Mouse (Mus musculus) testis, adult 10 weeks (tissue): ENCODE measurements around the gene Zfp329. TPM values are rescaled to one million over a fixed set of nuclear protein-coding genes. Genes with fewer than 3 reads are reported as not detected.

Experiments used
- polyA plus RNA-seq: library from polyadenylated mRNA; stranded (reverse); fragments of 350-450 nt; fragmentation: Illumina TruSeq; extraction: RNeasy Lipid Tissue Mini Kit (QIAGEN cat#74804); gene quantifications from one replicate; pipeline ENCODE4 v1.2.3, GENCODE M21; 2014; ENCODE audit warnings: low read depth, low replicate concordance

Zfp329 gene
- polyA plus RNA-seq = 34.9 TPM

GRCm38 (mm10) chr7:12818521-12819295 is at the start of gene Zfp329:
Gene Zfp329, minus strand, starts transcription at chr7:12818858.

GRCm38 (mm10) chr7:12834162-12835120 is 15.8 kb upstream of the Zfp329 start, which contains the start of gene Zfp110:
Gene Zfp110, plus strand, starts transcription at chr7:12834761.

GRCm38 (mm10) chr7:12802866-12803726 is 15.6 kb downstream of the Zfp329 start, which contains the start of gene Zscan18:
Gene Zscan18, minus strand, starts transcription at chr7:12803635.

Other genes starting within 250 kb of the Zfp329 start
- 0.04 TPM for gene Vmn2r53, start 210.1 kb downstream of the Zfp329 start, polyA plus RNA-seq
- gene Vmn2r54, start 178.5 kb downstream of the Zfp329 start, polyA plus RNA-seq = not detected
- gene Vmn2r55, start 133.9 kb downstream of the Zfp329 start, polyA plus RNA-seq = not detected
- gene Vmn2r56, start 83.9 kb downstream of the Zfp329 start, polyA plus RNA-seq = not detected
- 12.1 TPM for gene Zscan18, start 15.2 kb downstream of the Zfp329 start, polyA plus RNA-seq
- gene Zfp110, start 15.9 kb upstream of the Zfp329 start, polyA plus RNA-seq = 179 TPM
- gene Zfp128, start 62.3 kb upstream of the Zfp329 start, polyA plus RNA-seq = 16.0 TPM
- 13.5 TPM for gene Zscan22, start 79.0 kb upstream of the Zfp329 start, polyA plus RNA-seq
- gene Rps5, start 103.4 kb upstream of the Zfp329 start, polyA plus RNA-seq = 10.1 TPM
- 0.15 TPM for gene Rnf225, start 108.6 kb upstream of the Zfp329 start, polyA plus RNA-seq
- gene Zfp324, start 147.0 kb upstream of the Zfp329 start, polyA plus RNA-seq = 0.43 TPM
- gene Zfp446, start 159.0 kb upstream of the Zfp329 start, polyA plus RNA-seq = 5.4 TPM
- gene Slc27a5, start 179.3 kb upstream of the Zfp329 start, polyA plus RNA-seq = not detected
- gene Trim28, start 180.3 kb upstream of the Zfp329 start, polyA plus RNA-seq = 84.5 TPM
- gene Zbtb45, start 191.2 kb upstream of the Zfp329 start, polyA plus RNA-seq = 0.31 TPM
- 93.6 TPM for gene Chmp2a, start 215.9 kb upstream of the Zfp329 start, polyA plus RNA-seq
- gene Ube2m, start 219.4 kb upstream of the Zfp329 start, polyA plus RNA-seq = 123 TPM
- 2.5 TPM for gene Mzf1, start 235.9 kb upstream of the Zfp329 start, polyA plus RNA-seq